Mouse (Mus musculus): ENCODE measurements around the gene Wdr19. TPM values are rescaled to one million over a fixed set of nuclear protein-coding genes. Genes with fewer than 3 reads are reported as not detected.

The Wdr19 gene
- total RNA-seq (2021): 1 to 10 TPM in 1 of 2 experiments, under 1 TPM in 1; 0.71 to 1.8 TPM
- long read RNA-seq, experiment 1, partial matches to known transcripts: 1 of 1 reads
- long read RNA-seq, experiment 1, other reads (novel, unspliced or antisense): 0 of 1 reads
- long read RNA-seq, experiment 2: 0 reads

DNA sequence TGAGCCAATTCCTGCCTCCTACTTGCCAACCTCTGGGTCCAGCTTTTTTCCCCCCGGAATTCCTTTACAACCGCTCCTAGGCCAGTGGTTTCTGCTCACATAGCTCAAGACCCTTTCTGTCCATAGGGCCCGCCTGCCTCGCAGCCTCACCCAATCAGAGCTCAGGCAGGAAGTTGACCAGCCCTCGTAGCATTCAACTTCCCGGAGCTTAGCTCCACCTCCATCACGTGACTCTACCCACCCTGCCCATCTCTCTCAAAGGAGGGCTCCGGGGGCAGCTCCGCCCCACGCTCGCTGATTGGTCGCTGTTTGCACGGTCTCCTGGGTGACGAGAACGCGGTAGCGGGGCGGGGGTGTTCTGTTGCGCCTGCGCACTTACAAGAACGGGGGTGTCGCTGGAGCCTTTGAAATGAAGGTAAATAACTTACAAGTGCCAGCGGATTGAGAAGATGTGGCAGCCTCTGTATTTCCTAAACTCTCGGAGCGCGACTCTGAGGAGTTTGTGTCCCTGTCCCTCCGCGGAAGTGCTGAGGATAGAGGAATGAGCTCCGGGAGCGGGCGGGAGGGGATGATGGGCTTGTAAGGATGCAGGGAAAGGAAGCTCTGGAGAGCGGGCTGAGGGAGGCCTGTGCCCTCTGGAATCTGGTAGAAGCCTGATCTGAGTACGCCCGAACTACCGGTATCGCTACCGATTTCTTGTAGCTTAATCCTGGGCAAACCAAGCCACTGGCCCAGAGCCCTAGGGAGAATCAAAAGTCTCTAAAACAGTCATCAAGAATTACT, at the start of gene Wdr19:
Gene Wdr19, plus strand, starts transcription at position 351 of the 783 bp plus-strand sequence.
- peak; percentile 99 for DNase-seq (ENCODE audit: low spot score)

DNA sequence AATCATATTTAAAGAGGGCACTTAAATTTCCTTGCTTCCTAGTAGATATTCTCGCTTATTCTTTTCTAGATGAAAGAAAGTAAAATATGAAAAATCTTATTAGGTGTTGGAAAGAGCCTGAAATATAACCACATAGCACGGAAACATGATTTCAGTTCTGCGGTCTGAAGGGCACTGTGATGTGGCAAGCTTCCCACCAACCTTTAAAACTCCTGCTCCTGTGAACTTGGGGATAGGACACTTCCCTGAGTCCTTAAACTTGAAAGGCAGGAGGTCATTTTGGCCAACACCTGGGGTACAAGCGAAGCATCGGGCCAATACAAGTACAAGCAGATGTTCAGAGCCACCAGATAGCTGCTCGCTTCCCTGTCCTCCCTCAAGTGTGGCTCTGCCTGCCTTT, 49.8 kb upstream of the Wdr19 start:
- DNase-seq (ENCODE audit: low spot score): no peak

DNA sequence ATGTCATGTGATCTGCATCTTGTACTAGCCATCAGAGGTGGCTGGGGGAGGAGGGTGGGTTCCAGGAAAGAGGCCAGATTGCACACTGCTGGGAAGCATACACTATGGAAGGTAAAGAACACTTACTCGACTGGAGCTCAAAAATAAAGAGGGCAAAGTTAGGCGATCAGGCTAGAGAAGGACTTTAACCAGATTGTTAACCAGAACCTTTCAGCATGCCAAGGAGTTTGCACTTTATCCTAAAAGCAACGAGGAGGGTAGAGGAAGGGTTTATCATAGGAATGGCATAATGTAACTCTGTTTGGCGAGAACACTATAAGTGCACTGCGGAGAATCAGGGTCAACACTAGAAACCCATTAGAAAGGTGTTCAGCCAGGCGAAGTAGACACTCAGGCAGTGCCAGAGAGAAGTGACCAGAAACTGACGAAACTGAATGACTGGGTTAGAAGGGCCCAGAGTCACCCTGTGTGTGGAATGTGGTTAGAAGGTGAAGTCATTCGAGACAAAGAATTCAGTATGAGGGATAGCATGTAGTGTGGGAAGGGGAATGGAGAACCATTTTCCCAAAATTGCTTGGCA, 49.0 kb upstream of the Wdr19 start:
- DNase-seq (ENCODE audit: low spot score): no peak

DNA sequence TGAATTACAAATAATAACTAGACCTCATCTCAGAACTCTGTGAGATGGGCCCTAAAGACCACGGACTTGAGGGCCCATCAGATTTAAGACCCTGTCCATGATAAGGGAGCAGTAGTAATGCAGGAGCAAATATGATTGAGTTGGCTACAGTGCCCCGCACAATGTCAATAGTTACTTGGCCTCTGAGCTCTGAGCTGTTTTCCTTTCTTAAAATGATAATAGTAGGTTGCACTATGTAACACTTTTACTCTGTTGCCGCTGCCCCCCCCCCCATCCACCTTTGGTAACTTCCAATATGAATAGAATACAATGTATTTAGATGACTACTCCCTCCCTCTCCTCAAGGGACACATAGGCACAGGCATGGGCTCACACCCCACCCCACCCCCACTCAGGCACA, 48.2 kb upstream of the Wdr19 start:
- no peak for DNase-seq (ENCODE audit: low spot score)

DNA sequence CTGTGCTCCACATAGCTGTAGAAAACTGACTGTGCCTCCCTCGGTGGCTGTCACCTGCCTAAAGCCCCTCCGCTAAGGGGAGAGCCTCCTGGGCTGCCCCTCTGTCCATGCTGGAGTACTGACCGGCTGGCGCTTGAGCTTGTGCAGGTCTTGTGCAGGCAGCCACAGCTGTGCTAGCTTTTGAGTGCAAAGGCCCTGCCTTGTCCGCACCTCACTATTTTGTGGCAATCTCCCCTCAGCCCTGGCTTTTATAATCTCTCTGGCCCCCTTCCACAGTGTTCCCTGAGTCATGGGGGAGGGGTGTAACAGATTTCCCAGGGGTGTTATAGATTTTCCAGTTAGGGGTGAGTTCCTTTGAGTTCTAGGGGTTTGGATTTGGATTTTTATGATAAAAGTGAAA, 47.7 kb upstream of the Wdr19 start:
- DNase-seq (ENCODE audit: low spot score): no peak

- DNase-seq (ENCODE audit: low spot score): no peak
Observed at GRCm38 (mm10) chr5:65154287-65154686, 45.2 kb upstream of the Wdr19 start.

GRCm38 (mm10) chr5:65156853-65157252, 42.6 kb upstream of the Wdr19 start:
- peak; percentile 15 for DNase-seq (ENCODE audit: low spot score)

DNA sequence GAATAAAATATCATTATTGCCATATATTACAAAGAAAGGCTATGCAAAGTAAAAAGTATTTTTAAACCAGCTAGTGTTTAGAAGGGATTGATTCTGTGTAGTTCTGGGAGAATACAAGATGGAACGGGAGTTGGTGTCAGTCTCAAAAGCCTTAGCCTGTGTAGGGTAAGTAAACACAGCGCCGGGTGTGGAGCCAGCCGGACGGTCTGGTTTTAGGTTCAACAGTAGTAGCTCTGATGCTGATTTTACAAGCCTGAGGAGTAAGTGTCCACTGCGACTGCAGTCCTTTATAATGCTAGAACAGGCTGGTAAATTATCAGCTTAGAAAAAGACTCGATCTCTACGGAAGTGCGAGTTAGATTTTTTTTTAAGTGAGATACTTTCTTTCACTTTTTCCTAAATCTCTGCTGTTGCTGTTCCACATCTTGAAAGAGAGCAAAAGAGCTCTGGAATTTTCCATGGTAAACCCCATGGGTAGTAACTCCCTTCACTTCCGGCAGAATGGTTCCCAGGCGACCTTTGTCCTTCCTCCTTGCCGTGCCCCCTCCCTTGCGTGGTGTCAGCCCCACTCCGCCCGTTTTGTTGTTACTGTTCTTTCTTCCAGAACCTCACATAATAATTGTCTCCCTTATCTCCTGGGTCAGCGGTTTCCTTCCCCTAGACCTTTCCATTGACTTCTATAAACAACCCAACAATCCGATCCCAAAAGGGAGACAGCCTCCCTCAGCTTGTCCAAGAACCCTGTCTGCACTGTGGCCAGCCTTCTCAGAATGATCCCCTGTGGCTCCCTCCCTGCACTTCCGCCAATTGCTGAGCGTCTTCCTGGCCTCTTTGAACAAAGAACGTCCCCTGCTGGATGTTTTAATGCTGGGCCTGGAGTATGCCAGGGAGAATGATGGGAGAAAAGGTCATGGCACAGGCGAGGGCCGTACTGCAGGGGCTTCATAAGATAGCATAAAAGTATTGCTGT, 41.8 kb upstream of the Wdr19 start:
- DNase-seq (ENCODE audit: low spot score): peak; percentile 66

GRCm38 (mm10) chr5:65158696-65159305, 40.7 kb upstream of the Wdr19 start:
- no peak for DNase-seq (ENCODE audit: low spot score)

- DNase-seq (ENCODE audit: low spot score): no peak
Observed at GRCm38 (mm10) chr5:65163001-65163400, 36.5 kb upstream of the Wdr19 start.

- DNase-seq (ENCODE audit: low spot score): no peak
Observed at GRCm38 (mm10) chr5:65163489-65164092, 35.9 kb upstream of the Wdr19 start.

DNA sequence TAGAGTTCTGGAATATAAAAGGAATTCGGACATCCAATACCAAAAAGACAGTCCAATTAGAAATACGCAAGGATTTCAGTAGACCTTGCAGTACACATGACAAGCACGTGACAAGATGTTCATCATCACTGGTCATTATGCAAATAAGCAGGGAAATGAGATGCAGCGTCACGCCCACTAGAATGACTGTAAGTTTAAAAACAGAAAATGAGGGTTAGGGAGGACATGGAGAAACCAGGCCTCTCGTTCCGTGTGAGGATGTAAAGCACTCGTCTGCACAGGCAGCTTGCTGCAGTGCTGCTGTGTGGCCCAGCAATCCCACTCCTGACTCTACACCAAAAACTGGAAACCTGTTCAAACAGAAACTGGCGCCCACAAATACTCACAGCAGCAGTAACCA, 29.3 kb upstream of the Wdr19 start:
- DNase-seq (ENCODE audit: low spot score): no peak

DNA sequence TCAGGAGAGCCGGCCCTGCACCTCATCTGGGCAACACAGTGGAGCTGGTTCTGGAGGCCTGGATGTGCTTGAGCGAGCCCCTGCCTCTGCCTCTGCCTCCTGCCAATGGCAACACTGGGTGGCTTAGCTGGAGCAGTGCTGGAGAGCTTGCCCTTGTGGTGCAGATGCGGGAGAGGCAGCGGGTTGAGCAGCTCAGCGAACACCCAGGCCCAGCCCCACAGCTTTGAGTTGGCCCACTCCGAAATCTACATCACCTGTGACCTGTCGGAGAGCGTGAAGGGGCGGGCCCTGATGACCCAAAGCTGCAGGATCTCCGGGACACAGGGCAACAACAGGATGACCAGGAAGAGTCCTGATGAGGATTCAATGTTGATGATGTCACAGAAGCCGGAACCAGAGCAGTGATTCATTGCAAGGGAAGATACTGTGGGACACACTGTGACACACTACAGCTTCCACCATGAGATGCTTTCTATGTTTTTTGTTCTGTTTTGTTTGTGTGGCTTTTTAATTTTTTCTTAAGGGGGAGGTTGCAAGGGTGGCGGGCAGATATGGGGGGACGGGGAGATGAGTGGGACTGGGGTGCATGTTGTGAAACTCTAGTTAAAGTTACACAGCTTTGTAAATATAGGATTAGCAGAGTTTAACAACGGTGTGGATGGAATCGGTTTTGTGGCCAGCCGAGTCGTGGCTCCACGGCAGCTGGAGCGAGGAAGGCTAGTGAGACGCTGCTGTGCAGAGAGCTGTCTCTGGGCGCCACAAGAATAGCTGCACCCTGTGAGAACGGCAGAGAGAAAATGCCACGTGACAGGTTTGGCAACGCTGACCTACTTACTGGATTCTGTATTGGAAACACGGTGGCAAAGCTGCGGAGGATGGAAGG, 24.2 kb upstream of the Wdr19 start:
- DNase-seq (ENCODE audit: low spot score): no peak

DNA sequence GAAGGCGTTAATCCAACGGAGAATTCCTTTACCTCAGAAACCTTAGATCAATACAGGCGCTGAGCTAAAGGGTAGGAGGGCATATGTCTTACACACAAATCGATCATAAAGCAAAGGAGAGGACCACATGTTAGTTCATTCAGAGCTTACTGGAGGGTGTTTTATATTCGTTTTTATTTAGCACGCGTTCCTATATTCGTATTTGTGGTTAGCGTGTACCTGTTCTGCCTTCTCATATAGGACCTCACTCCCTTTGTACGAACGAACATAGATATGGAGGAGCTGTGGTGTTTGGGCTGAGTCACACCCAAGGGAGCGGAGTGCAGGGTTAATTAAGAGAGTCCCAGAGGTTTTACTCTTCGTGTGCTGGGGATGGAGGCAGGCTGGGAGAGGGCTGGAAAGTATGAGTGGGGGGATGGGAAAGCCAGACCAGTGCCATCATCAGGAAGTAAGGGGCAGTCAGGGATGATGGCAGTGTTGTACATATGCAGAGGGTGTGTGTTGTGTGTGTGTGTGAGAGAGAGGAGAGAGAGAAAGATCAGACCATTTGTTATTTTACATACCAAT, 23.5 kb upstream of the Wdr19 start:
- DNase-seq (ENCODE audit: low spot score): no peak

DNA sequence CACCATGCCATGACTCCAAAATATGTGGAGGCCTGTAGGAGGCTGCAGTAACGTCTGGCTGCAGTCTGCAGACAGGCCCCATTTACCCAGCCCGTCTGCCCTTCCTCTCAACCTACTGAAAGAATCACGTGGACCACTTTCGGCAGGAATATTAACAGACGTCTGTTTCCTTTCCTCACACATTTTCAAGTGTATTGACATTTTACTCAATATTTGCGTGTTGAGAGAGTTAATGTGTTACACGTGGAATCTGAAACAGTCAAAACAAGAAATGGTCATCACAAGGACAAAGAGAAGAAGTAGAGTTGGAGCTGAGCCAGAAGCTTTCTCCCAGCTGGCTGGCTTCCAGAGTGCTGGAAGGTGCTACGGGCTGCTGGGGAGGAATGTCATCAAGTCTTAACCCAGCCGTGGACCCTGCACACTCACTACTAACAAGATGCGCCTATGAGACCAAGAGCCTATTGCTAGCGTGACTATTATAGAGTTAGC, 22.4 kb upstream of the Wdr19 start:
- no peak for DNase-seq (ENCODE audit: low spot score)

DNA sequence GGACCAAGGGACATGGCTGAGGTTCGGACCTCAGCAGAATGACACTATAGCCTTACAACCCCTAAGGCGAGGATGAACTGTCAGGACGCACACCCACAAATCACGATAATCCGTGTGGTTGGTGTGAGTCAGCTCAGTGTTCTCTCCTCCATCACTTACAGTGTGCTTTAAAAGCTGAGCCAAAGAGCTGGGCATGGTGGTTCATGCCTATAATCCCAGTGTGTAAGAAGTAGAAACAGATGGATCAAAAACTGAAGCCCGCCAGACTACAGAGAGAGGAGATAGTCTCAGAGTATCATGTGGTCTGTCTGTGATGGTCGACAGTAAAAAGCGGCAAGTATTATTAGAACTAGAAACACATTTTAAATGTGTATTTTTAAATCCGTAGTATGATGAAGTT, 21.0 kb upstream of the Wdr19 start:
- DNase-seq (ENCODE audit: low spot score): no peak

- DNase-seq (ENCODE audit: low spot score): no peak
Observed at GRCm38 (mm10) chr5:65181160-65181793, 18.2 kb upstream of the Wdr19 start.

DNA sequence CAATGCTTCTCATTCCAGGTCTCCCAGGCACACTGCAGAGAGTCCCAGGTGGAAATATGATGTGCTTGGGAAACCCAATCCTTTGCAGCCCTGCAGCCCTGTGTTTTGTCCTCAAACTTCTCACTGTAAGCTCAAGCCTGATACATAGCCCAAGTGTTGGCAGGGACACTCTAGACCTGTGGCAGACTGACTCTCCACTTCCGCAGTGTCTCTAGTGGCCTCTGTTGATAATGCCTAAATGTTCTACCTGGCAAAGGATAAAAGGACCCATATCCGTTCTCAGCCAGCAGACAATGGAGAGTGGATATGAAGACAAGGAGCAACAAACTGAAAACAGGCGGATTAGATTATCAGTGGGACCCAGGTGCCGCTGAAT, 17.7 kb upstream of the Wdr19 start:
- no peak for DNase-seq (ENCODE audit: low spot score)

- DNase-seq (ENCODE audit: low spot score): no peak
Observed at GRCm38 (mm10) chr5:65182268-65182667, 17.2 kb upstream of the Wdr19 start.

All from gastrocnemius, adult 18-20 months (tissue).